Mouse (Mus musculus): Measurements from ENCODE around the gene Eif4a1.

Eif4a1 gene

DNA sequence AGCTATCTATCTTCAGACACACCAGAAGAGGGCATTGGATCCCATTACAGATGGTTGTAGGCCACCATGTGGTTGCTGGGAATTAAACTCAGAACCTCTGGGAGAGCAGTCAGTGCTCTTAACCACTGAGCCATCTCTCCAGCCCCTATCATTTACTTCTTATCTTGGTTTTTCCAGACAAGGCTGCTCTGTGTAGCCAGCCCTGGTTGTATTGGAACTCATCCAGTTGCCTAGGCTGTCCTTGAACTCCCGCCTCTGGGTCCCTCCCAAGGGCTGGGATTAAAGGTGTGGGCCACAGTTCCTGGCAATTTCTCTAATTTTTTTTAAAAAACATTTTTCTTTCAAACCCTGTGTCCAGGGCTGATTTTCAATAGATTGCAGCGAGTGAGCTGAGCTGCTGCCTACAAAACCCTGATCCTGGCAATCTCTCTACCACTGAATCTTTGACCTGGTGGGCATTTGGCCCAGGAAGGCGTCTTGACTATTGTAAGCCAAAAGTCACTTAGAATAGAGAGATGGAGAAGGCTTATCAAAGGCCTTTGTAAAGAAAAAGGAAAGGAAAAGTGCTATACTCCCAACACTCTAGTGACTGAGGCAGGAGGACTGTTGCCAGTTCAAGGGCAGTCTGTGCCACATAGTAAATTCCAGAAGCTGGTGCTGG is 10.9 kb downstream of the Eif4a1 start:
- in situ Hi-C loops (cut with MboI; ENCODE audit: low pct_unique_long_range_greater_than_20kb in 1 of 2, low sequenced_read_pairs in 2 of 2, unreplicated experiment in 1 of 2): no loop called here

- in situ Hi-C loops (cut with MboI; ENCODE audit: low pct_unique_long_range_greater_than_20kb in 1 of 2, low sequenced_read_pairs in 2 of 2, unreplicated experiment in 1 of 2): no loop called here
These were observed 14.8 kb downstream of the Eif4a1 start for GRCm38 (mm10) chr11:69657462-69657881.

DNA sequence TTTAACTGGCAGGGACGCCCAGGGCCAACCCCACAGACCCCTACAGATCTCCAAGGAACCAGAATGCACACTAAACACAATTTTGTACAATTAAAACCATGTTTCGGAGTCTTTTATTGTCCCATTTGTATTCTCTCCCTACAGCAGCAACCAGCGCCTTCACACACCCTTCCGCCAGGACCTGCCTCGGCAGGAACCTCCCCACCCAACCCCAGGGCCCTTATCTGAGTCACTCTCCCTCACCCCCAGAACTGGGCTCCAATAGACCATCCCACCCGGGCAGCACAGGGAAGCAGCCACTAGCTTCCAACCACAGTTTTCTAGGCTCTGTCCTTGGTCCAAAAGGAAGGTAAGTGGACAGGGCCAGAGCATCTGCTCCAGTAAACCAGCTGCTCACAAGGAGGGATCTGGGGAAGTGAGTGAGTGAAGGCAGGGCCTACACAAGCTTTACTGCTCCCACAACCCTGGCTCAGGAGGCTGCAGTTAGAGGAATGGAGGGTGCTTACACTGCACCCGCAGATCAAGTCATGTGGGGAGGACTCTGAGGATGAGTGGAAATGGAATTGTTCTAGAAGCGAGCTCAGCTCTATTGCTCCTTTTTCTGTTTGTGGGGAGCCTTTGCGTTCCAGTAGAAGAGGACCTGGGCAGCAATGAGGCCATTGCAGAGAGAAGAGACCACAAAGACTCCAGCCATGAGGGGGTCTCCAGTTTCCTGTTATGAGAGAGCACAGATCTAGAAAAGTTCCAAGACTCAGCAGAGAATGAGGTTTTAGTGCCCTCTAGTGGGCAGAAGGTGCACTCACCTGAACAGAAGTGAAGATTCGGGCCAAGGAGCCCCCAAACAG is 15.4 kb downstream of the Eif4a1 start:
- in situ Hi-C loops (cut with MboI; ENCODE audit: low pct_unique_long_range_greater_than_20kb in 1 of 2, low sequenced_read_pairs in 2 of 2, unreplicated experiment in 1 of 2): no loop called here

DNA sequence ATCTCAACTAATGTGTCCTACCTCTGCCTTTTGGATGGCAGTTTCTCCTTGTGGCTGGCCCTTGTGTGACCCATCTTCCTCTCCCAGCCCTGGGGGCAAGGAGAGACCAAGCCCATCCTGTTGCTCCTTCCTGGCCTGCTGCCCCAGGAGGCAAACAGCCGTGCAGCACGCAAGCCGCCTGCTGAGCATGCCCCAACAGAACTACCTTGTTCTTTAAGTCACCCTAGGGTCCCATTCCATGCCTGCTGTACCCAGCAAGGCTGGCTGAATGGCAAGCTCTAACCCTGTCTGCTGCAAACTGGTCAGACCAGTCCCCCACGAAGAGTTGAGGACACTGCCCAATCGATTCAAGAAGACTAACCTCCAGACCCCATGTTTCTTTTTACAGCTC is 16.2 kb downstream of the Eif4a1 start:
- in situ Hi-C loops (cut with MboI; ENCODE audit: low pct_unique_long_range_greater_than_20kb in 1 of 2, low sequenced_read_pairs in 2 of 2, unreplicated experiment in 1 of 2): no loop called here

DNA sequence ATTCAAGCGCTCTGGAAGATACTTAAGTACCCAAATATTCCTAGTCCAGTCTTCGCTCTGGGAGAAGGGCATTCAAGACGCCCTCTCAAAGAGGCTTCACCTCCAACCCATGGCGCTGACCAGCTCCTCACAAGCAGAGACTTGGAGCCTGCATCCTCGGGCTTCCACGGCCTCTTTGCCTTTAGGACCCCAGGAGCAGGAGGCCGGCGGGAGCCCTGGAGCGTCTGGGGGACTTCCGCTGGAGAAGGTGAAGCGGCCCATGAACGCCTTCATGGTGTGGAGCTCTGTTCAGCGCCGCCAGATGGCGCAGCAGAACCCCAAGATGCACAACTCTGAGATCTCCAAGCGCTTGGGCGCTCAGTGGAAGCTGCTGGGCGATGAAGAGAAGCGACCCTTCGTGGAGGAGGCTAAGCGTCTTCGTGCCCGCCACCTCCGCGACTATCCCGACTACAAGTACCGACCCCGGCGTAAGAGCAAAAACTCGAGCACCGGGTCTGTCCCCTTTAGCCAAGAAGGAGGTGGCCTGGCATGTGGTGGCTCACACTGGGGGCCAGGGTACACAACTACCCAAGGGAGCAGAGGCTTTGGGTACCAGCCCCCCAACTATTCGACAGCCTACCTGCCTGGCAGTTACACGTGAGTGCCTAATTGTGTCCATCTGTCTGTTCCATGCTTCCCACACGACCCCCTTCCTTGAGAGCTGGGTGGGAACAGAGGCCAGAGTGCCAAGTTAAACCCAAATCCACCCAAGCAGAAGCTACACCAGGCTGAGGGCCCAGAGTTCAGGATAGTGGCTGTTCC is 16.8 kb downstream of the Eif4a1 start, which contains the start of gene Sox15:
TSS of gene Sox15 (plus strand) at position 51 of the 801 bp plus-strand sequence.
- in situ Hi-C loops (cut with MboI; ENCODE audit: low pct_unique_long_range_greater_than_20kb in 1 of 2, low sequenced_read_pairs in 2 of 2, unreplicated experiment in 1 of 2): no loop called here

GRCm38 (mm10) chr11:69654760-69655159 is 17.5 kb downstream of the Eif4a1 start:
- in situ Hi-C loops (cut with MboI; ENCODE audit: low pct_unique_long_range_greater_than_20kb in 1 of 2, low sequenced_read_pairs in 2 of 2, unreplicated experiment in 1 of 2): no loop called here

- in situ Hi-C loops (cut with MboI; ENCODE audit: low pct_unique_long_range_greater_than_20kb in 1 of 2, low sequenced_read_pairs in 2 of 2, unreplicated experiment in 1 of 2): no loop called here
These were observed 18.8 kb downstream of the Eif4a1 start for GRCm38 (mm10) chr11:69653399-69653798.

- in situ Hi-C loops (cut with MboI; ENCODE audit: low pct_unique_long_range_greater_than_20kb in 1 of 2, low sequenced_read_pairs in 2 of 2, unreplicated experiment in 1 of 2): loop anchor here in 1 of 2 experiments (25.0 kb wide), 1 partner anchor 241 kb away; the partner anchor contains the start of genes Acap1, Kctd11 and Tmem95
These were observed 26.4 kb downstream of the Eif4a1 start for GRCm38 (mm10) chr11:69645860-69646259.

DNA sequence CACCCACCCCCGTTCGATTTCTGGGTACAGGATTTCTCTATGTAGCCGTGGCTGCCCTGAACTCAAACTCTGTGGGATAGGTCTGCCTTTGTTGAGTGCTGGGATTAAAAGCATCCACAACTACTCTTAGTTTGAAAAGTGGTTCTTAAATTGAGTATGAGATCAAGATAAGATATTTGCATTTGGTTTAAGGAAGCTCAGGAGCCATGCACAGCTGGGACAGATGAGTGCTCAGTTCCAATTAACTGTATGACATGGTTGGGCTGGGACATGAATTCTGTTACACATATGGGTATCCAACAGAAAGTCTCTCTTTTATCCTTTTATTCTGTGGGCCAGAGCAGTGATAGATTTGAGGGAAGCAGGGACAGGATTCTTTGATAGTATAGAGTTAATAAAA is 36.8 kb downstream of the Eif4a1 start:
- in situ Hi-C loops (cut with MboI; ENCODE audit: low pct_unique_long_range_greater_than_20kb in 1 of 2, low sequenced_read_pairs in 2 of 2, unreplicated experiment in 1 of 2): loop anchor here (10.0 to 25.0 kb wide), 2 partner anchors 79 to 252 kb away; partner anchors contain the start of genes Acap1 (in 1 of the 2), Kctd11 (in 1 of the 2) and Tmem95 (in 1 of the 2)

GRCm38 (mm10) chr11:69633128-69633866 is 38.9 kb downstream of the Eif4a1 start:
- in situ Hi-C loops (cut with MboI; ENCODE audit: low pct_unique_long_range_greater_than_20kb in 1 of 2, low sequenced_read_pairs in 2 of 2, unreplicated experiment in 1 of 2): loop anchor here (10.0 to 25.0 kb wide), 2 partner anchors 82 to 254 kb away; partner anchors contain the start of genes Acap1 (in 1 of the 2), Kctd11 (in 1 of the 2) and Tmem95 (in 1 of the 2)

- in situ Hi-C loops (cut with MboI; ENCODE audit: low pct_unique_long_range_greater_than_20kb in 1 of 2, low sequenced_read_pairs in 2 of 2, unreplicated experiment in 1 of 2): loop anchor here (10.0 to 25.0 kb wide), 2 partner anchors 82 to 255 kb away; partner anchors contain the start of genes Acap1 (in 1 of the 2), Kctd11 (in 1 of the 2) and Tmem95 (in 1 of the 2)
These were observed 39.7 kb downstream of the Eif4a1 start, which contains the start of gene Fxr2 for GRCm38 (mm10) chr11:69632284-69633089. Gene Fxr2 (plus strand): TSS chr11:69632990.

- in situ Hi-C loops (cut with MboI; ENCODE audit: low pct_unique_long_range_greater_than_20kb in 1 of 2, low sequenced_read_pairs in 2 of 2, unreplicated experiment in 1 of 2): loop anchor here (5.0 to 25.0 kb wide), 3 partner anchors 85 to 257 kb away; partner anchors contain the start of genes Acap1 (in 1 of the 2), Kctd11 (in 1 of the 2) and Tmem95 (in 1 of the 2)
These were observed 42.4 kb downstream of the Eif4a1 start for GRCm38 (mm10) chr11:69629802-69630201.

- in situ Hi-C loops (cut with MboI; ENCODE audit: low pct_unique_long_range_greater_than_20kb in 1 of 2, low sequenced_read_pairs in 2 of 2, unreplicated experiment in 1 of 2): loop anchor here (5.0 to 25.0 kb wide), 2 partner anchors 101 to 259 kb away; partner anchors contain the start of genes Acap1 (in 1 of the 2), Kctd11 (in 1 of the 2) and Tmem95 (in 1 of the 2)
These were observed 43.9 kb downstream of the Eif4a1 start for GRCm38 (mm10) chr11:69628286-69628685.

DNA sequence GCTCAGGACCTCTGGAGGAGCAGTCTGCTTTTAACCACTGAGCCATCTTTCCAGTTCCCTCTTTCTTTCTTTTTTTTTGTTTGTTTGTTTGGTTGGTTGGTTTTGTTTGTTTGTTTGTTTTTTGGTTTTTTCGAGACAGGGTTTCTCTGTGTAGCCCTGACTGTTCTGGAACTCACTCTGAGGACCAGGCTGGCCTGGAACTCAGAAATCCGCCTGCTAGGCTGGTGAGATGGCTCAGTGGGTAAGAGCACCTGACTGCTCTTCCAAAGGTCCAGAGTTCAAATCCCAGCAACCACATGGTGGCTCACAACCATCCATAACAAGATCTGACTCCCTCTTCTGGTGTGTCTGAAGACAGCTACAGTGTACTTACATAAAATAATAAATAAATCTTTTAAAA is 47.9 kb downstream of the Eif4a1 start:
- in situ Hi-C loops (cut with MboI; ENCODE audit: low pct_unique_long_range_greater_than_20kb in 1 of 2, low sequenced_read_pairs in 2 of 2, unreplicated experiment in 1 of 2): loop anchor here in 1 of 2 experiments (25.0 kb wide), 1 partner anchor 212 kb away; the partner anchor contains the start of gene Kdm6b

DNA sequence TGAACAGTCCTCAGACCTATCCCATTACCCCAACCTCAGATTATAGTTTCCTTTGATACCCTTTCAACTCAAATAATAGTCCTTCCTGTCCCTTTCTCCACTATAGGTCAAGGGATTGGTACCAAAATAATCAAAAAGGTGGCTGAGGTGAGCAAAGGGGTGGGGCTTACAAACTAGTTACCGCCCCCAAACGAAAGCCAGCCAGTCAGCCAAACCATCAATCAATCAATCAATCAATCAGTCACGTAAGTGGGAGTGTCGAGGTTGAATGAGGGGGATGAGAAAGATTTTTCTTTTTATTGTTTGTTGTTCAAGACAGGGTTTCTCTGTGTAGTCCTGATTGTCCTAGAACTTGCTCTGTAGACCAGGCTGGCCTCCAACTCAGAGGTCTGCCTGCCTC is 49.2 kb downstream of the Eif4a1 start:
- in situ Hi-C loops (cut with MboI; ENCODE audit: low pct_unique_long_range_greater_than_20kb in 1 of 2, low sequenced_read_pairs in 2 of 2, unreplicated experiment in 1 of 2): loop anchor here in 1 of 2 experiments (25.0 kb wide), 1 partner anchor 211 kb away; the partner anchor contains the start of gene Kdm6b

DNA sequence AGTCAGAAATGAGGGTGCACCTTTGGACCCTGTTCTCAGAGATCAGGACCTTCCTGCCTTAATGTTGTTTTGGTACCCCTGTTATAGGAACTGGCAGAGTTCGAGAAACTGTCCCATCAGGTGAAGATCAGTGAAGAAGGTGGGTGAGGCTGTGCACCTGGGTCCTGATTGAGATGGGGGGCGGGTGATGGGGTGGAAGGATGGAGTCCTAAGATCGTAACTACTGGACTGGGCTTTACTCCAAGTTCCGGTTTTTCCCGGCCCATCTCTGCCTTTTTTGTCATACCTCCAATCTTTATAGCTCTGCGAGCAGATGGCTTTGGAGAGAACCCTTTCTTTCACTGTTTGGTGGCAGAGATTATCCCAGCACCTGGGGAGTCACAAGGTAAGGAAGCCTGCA is 49.8 kb downstream of the Eif4a1 start:
- in situ Hi-C loops (cut with MboI; ENCODE audit: low pct_unique_long_range_greater_than_20kb in 1 of 2, low sequenced_read_pairs in 2 of 2, unreplicated experiment in 1 of 2): loop anchor here in 1 of 2 experiments (25.0 kb wide), 1 partner anchor 210 kb away; the partner anchor contains the start of gene Kdm6b

Measured in mouse embryonic stem cell (cell line).